Mouse (Mus musculus) testis, adult 2 months (tissue): ENCODE measurements around the gene Hivep2.

Experiments used
- CTCF ChIP-seq: fragments of 200-500 bp; IDR thresholded peaks from 2 replicates; pipeline ENCODE4 v1.5.1; 2012; ENCODE audit warnings: low read depth, mild to moderate bottlenecking, inconsistent platforms, low read length, moderate library complexity; ENCODE audit not compliant: control insufficient read depth, insufficient read depth, insufficient replicate concordance
- POLR2A ChIP-seq: fragments of 200-500 bp; IDR thresholded peaks from 2 replicates; pipeline ENCODE4 v1.6.1; 2012; ENCODE audit warnings: low read depth, mild to moderate bottlenecking, inconsistent platforms, low read length, moderate library complexity; ENCODE audit not compliant: control insufficient read depth

GRCm38 (mm10) chr10:14081824-14082223, 115.9 kb downstream of the Hivep2 start:
- TF ChIP-seq CTCF (no peak), POLR2A (no peak)
